Mouse (Mus musculus): ENCODE results near the gene Tspyl3.
A peak's percentile ranks its signal among the peaks of the same experiment; 100 is the strongest.
"Not testable (repeated sequence)": the region's sequence is repeated elsewhere in the genome, so short reads cannot be mapped to it uniquely, and the experiment has no call there.

Gene Tspyl3

DNA sequence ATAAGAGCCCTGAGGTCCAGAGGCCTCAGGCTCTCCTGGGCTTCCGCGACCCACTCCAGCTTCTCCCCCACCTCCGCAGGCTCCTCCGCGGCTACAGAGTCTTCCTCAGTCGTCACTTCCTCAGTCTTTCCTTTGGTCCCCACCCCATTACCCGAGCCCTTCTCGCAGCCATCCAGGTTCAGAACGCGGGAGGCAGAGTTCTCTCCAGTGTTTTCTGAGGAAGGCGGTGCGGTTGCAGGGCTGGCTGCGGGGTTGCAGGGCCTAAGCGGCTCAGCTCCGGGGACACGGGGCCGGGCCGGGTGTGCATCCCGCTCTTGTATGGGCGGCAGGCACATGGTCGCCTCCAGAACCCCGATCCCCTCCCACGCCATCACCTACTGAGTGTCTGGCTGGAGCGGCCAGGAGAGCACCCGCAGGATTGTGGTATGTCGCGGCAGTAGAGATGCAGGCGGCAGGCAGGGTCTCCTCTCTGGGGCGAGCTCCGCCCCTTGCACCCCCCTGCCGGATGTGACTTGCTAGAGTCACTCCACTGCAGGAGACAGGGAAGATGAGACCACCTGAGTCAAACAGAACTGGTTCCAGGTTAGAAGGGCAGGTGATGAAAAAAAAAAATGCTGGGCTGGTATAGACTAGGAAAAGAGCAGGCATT, at the start of gene Tspyl3:
Tspyl3 (minus strand) TSS at position 496 of the 649 bp plus-strand sequence.
- DNase-seq: peak; percentile 69 to 76

DNA sequence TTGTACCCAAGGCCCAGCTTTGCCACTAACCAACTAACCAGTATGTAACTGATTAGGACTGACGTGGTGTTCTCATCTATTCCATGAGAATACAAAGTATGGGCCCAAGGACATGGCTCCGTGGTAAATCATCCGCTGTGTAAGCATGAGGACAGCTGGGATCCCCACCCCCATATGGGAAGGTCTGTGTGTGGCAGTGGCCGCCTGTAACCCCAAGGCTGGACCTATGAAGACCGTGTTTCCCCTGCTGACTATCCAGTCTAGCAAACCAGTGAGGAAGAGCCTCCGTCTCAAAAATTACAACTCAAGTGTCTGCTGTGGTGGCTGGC, 49.6 kb upstream of the Tspyl3 start:
- no peak for DNase-seq

DNA sequence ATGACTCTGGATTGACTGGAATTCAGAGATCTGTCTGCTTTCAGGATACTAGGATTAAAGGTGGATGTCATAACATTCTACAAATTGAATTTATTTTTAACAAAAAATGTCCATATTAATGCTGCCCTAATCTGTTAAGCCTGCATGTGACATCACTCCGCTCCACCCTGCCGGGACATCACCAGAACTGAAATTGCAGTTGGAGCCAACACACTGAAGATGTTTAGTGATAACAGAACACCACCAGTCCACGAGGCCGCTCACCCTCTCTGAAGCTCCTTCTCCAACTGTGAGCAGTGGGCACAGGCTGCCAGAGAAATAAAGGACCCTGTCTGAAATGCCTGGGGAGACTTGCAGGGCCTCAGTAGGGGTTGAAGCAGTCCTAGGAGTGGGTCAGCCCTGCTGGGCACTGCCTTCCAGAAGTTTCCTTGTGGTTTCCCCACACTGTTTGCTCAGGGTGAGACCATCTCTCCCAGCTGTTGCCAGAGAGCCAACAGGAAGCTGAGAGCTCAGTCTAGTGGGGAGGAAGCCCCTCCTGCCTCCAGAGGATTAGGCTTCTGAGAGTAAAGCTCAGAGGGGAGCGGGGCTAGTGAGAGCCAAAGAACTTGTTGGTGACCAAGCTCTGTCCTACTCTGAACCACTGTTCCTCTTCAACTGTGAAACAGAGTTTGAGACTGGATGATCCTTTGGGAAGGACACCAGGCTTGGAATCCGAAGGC, 49.1 kb upstream of the Tspyl3 start:
- peak; percentile 29 to 45 for DNase-seq

DNA sequence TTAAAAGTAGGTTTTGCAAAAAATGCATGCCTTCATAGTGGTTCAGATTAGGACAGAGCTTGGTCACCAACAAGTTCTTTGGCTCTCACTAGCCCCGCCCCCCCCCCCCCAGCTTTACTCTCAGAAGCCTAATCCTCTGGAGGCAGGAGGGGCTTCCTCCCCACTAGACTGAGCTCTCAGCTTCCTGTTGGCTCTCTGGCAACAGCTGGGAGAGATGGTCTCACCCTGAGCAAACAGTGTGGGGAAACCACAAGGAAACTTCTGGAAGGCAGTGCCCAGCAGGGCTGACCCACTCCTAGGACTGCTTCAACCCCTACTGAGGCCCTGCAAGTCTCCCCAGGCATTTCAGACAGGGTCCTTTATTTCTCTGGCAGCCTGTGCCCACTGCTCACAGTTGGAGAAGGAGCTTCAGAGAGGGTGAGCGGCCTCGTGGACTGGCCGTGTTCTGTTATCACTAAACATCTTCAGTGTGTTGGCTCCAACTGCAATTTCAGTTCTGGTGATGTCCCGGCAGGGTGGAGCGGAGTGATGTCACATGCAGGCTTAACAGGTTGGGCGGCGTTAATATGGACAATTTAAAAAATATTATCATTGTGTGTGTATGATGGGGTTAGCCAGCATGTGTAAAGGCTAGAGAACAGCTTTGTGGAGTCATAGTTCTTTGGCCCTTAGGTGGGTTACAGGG, 45.1 kb upstream of the Tspyl3 start:
- DNase-seq: not testable (repeated sequence)

DNA sequence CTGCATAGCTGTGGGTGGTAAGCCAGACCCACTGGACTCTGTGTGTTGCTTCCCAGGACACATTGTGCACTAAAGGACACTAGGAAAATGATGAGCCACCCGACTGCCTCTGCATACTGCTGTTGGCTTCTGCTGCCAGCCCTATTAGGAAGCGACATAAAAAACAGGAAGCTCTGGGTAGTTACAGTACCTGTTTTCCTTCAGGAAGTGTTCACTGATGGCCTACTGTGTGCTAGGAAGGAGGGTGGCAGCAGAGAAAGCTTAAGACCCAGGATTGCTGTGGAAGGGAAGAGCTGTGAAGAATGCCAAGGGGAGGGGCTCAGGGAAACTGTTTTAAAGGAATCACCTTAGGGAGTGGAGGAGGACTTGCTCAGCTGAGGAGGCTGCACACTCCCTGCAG, 42.1 kb upstream of the Tspyl3 start:
- DNase-seq: no peak

DNA sequence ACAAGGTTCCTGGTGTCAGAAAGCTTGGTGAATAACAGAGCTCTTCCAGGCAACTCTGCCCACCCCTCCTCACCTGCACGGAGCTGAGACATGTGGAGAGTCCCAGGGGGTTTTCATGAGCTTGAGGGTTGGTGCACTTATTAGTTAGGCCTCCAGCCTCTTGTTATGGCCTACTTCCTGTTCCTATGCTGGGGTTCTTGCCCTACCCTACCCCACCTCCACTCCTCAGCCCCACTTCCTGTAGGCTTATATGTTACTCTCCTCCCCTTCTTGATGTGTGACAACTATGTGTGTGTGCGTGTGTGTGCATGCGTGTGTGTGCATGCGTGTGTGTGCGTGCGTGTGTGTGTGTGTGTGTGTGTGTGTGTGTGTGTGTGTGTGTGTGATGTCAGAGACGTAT, 37.8 kb upstream of the Tspyl3 start:
- no peak for DNase-seq

DNA sequence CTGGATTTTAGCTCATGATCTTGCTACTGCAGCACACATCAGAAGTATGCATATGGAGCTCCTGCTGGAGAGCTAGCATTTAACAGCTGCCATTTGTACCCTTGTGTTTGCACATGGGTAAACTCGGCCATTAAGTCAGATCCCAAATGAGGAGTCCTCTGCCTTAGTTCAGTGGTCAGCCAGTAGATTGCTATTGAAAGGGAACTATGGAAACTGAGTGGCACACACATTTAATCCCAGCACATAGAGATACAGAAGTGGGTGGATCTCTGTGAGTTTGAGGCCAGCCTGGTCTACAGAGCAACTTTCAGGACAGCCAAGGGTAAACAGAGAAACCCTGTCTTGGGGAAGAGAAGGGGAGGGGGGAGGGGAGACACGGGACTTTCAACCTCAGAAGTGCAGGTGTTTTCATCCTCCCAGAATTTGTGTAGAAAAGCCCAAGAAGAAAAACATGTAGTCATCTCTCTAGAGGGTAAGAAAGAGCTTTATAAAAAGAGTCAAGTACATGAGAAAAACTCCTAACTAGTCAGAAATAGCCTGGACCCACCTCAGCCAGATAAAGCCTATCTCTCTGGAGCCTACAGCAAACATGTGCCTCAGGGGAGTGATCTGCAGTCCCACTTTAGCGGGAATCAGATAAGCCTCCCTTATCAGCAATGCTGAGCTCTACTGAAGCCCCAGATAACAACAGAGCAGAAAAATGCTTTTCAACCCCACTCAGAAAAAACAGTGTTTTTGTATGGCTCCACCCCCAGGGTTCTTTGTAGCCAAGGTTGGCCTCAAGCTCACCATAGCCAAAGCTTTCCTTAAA, 34.8 kb upstream of the Tspyl3 start:
- no peak for DNase-seq

DNA sequence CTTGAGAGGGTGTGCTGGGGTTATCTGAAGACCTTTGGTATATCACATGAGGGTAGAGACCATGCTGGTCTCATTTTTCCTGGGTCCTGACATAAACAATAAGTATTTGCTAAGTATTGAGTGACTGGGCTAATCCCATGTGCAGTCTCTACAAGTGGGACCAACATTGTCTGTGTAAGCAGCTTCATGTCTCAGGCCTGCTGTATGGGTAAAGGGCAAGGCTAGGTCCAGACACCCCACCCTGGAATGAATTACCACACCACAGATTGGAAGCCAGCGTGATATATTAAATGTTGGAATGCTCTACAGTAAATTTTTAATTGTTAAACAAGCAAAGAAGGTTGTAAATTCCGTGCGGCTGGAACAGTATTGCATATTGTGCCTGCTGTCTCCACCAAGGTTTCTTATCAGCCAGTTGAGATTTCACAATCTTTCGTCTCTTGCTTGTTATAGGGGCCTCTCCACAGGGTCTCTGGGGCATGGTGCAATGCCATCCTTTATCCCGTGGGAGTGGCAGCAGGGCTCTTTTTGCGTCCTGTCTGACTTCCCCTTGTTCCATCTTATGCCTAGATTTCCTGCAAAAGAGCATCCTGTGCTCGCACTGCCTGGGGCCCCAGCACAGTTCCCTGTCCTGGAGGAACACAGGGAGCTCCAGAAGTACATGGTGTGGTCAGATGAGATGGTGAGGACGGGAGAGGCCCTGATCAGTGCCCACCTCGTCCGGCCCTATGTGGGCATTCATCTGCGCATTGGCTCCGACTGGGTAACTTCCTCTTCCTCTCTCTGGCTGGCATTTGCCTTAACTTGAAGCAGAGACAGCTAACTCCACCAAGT, 34.0 kb upstream of the Tspyl3 start:
- DNase-seq: no peak

DNA sequence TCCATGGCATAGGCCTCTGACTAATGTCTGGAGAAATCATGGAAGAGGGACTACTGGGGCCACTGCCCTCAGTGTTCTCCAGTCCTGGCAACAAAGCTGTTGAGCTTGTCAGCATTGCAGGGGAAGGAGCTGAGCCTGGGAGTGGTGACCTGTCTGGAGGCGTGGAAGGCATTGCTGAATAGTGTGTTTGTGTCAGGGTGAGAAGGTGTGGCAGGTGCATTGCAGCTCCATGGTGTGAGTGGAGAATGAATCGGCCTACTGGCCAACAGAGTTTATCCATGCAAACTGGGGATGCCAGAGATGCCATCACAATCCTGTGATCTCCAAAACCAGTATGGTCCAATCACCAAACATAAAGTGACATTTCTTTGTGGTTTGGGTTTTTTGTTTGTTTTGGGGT, 31.4 kb upstream of the Tspyl3 start:
- DNase-seq: no peak

DNA sequence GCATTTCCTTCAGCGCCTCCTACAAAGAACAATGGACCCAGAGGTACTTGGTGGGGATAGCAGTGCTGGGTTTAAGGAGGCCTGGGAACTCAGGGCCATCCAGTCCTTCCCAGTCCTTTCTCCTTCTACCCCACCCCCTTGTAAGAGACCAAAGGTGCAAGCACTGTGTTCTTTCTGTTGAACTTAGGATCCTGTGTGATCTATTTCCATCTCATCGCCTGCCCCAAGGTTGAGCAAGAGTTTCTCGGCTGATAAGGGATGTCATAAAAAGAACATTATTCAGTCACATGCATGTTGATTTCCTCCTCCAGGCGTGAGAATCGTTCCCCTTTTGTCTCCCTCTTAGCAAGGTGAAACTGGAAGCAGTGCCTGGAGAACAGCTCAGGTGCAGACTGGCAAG, 24.5 kb upstream of the Tspyl3 start:
- DNase-seq: no peak

DNA sequence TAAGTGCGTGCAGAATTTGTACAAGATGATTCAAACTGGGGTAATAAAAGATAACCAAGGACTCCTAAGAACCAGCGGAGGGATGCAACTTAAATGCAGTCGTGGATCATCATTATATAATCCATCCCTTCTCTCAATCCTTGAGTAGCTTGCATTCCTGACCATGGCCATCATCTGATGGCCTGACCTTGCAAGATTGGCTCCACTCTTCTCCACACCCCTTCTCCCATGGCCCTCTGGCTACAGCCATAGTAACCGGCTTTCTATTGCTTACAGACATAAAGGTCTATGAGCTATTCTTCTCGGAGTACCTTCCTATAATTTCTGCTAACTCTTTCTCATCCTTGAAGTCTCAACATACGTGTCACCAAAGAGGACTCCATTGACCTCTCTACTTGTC, 16.9 kb upstream of the Tspyl3 start:
- DNase-seq: no peak

DNA sequence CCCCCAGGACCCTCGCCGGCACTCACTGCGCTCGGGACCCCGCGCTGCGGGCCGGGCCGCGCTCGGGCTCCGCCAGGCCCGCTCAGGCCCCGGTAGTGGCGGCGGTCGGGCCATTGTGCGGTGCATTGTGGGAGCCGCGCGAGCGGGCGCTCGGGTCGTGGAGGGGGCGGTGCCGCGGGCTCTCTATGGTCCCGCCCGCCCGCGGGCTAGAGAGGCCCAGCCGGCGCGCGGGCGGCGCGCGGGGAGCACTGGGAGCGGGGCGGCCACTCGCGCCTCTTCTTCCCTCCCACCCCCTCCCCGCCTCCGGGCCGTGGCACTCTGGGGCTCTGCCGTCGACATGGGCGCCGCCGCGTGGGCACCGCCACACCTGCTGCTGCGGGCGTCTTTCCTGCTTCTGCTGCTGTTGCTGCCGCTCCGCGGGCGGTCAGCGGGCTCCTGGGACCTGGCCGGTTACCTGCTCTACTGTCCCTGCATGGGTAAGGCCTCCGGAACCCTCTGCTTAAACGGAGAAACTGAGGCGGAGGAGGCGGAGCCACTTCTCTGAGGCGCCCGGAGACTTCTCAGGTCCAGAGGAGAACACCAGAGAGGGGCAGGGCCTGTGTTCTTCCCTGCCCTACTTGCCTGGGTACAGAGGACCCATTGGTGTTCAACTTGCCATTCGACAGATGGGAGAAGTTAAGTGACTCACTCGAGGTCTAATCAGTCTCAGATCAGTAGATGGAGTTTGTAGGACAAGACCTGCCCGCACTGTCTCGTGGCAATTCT, 16.2 kb upstream of the Tspyl3 start, which contains the start of the genes Plagl2 and Pofut1:
Plagl2 (minus strand) TSS at position 177 of the 765 bp plus-strand sequence.
Pofut1 (plus strand) TSS at position 284 of the 765 bp plus-strand sequence.
- DNase-seq: peak; percentile 91 to 94

DNA sequence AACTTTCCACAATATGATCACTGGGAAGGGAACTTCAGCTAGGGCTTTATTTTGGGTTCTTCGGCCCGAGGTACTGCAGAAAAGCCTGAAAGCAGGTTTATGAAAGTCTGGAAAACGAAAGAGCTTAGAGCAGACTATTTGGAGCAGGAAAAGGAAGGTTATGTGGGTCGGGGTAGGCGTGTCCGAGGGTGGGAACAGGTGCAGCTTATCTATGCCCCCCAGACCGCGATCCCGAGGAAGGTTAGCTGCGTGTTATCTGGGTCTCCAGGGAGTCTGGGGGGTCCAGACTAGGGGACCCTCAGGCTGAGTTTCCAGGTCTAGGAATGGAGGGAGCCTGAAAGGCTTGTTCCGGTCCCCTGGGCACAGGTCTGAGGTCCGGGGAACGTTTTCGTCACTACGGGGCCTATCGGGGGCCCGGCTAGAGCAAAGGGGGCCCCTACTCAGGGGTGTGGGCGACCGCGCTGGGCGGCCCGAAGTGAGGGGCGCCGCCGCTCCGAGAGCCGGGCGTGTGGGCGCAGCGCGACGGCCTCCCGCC, 15.5 kb upstream of the Tspyl3 start:
- peak in 1 of 2 experiments; percentile 28 for DNase-seq

DNA sequence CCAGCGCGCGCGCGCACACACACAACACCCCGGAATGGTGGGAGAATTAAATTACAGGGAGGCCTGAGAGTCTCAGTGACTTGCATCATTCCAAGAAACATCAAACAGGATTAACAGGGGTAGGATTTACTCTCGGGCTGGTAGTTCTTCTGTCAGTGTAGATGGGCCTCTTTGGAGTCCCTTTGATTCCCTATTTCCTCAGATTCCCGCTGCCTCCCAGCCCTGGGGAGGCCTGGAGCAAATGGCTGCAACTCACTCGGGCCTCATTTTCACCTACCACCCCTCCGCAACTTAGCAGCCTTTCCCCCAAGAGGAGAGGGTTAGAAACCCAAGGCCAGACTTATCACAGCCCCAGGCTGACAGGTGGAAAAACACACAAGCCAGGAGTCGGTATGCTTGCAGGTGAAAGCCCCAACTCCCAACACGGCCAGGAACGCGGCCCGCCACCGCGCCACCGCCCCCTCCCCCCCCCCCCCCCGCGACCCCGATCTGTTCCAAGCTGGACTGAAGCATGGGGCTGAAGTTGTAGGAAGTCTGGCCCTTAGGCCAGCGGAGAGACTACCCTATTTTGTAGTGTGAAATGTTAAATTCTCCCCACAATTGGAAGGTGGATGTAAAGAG, 14.7 kb upstream of the Tspyl3 start:
- peak; percentile 17 to 43 for DNase-seq

DNA sequence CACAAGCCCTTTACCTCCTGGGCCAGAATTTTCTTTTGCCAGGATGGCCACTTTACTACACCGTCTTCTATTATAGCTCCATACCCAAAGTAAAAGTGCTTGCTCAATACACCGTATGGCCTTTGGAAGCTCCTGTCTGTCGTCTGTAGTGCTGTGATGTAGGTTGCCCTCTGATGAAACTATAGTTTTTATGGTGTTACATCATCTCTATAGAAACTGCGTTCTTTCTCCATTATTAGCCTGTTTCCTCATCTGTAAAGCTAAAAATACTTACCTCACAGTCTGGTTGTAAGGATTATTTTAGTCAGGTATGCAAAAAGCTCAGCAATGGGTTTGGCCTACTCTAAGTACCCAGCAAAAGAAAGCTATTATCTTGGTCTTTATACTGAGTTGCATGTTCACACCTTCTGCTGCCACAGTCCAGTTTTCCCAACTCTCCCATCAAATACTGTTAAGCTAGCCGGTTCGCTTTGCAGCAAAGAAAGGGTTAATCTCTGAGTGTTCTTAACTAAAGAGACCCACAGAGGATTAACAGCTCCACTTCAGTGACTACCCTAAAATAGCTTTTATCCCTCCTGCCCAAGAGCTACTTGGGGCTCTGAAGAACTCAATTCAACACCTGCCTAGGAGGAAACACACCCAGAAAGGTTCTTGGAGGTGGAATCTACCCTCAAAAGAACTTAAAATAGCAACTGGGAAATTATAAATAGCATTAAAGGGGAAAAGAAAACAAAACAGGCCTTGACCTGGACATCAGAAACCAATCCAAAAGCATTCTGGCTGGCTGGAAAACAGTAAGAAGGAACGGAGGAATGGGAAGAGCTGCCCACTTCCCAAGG, 14.0 kb upstream of the Tspyl3 start:
- no peak for DNase-seq

DNA sequence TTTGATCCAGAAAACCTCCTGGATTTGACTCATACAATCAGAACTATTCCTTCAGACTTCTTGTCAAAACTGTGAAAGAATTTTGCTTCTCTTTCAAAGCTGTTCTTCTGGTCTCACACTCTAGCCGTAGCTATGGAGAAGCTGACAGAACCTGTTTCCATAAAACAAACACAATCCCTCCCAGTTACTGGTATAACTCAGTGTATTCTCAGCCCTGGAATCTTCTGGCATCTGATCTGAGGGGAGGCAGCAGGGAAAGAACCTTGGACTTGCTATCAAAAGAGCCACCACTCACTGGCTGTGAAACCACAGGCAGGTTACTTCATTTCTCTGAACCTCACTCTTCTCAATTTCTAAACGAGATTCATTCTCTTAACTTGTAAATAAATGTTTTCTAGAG, 13.2 kb upstream of the Tspyl3 start:
- DNase-seq: no peak

DNA sequence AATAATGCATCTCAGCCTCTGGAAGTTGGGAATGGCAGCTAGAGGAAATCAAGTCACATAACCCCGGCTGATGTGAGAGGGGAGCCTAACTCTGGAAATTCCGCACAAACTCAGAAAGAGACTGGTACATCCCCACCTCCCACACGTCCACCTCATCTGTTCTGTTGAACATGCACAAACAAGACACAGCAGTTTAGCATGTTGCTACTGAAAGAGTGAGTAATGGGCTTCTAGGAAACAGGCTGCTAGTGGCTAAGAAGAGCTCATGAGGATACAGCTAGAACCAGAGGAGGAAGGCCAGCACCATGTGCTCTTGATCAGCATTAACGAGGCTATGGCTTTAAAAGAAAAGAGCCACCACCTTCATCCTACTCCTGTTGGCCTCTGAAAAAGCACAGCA, 12.7 kb upstream of the Tspyl3 start:
- no peak for DNase-seq

DNA sequence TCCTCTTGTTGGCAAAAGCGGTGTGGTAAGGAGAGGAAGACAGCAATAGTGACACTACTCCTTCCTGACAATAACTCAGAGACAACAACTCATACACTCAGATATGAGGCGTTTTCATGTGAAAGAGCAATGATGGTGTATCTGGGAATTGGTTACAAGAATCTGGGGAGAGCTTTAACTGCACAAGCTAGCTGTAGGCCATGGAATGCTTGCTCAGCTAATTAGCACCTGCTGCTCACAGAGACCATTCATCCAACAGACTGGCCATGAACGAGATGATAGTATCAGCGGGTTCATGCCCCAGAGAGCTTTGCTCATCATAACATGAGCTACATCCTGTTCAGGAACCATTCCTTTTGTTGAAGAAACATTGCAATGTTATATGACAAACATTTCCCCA, 12.0 kb upstream of the Tspyl3 start:
- DNase-seq: no peak

DNA sequence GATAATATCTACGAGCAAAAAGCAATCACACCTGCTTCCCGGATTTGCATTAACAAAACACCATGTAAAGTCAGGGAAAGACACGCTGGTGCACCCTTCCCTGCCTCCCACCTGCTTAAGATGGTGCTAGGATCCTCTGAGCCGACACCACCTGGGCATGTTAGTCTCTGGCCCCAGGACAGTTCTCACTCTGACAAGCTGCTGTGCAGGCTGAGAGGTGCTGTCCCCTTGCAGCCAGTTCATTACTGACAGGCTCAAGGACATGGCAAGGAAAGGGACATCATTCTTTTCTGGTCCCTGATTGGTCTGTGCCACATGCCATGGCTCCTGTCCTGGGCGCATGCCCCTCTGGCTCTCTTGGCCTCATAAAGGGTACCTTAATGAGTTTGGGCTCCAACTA, 3.3 kb upstream of the Tspyl3 start:
- no peak for DNase-seq

DNA sequence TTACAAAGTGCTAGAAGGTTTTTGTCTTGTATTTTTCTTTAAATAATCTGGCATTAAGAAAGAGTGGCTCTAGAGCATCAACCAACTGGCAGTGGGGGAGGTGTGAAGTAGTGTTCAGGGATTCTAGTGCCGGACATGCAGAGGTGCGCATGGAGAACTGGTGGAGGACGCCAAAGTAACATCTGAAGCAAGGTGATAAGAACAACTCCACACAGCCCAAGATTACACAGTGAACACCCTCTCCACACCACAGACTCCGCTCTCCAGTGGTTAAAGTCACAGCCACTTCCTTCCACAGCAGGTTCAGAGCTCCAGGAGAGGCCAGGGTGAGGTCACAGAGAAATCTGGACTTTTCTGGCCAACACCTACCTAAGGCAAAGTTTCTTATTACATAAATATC, 2.7 kb upstream of the Tspyl3 start:
- no peak for DNase-seq
